Mouse (Mus musculus) cerebellum, adult 2 months (tissue): ENCODE data around the gene Lipe.

ENCODE experiments used
- CTCF ChIP-seq: fragments of 200-500 bp; IDR thresholded peaks from 2 replicates; pipeline ENCODE4 v1.5.1; 2011; ENCODE audit warnings: low read depth, mild to moderate bottlenecking, control low read depth, low read length, moderate library complexity, borderline replicate concordance; ENCODE audit not compliant: insufficient read depth
- POLR2A ChIP-seq: fragments of 200-500 bp; IDR thresholded peaks from 2 replicates; pipeline ENCODE4 v1.6.1; 2011; ENCODE audit warnings: low read length, control low read depth, borderline replicate concordance; ENCODE audit not compliant: insufficient read depth

DNA sequence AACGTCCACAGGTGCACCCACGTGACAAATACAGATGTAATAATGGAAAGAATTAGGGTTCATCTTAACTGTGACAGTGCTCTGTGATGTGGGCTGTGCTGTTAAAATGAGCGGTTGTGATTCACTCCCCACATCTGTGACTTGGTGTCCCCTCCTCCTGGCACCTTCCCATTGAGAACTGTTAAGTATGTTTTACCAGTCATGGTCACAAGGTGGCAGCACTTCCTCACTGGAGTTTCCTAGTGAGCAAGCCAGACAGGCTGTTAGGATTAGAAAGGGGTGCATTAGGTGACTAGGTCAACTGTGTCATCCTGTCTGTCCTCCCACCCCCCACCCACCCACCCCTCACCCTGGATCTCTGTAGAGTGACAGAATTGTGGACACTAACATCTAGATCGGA lies 25.9 kb upstream of the Lipe start:
- TF ChIP-seq CTCF = peak; percentile 90
- TF ChIP-seq POLR2A = no peak
